ENCODE assay signal across 8 mouse cellular contexts in the genomic region with DNA sequence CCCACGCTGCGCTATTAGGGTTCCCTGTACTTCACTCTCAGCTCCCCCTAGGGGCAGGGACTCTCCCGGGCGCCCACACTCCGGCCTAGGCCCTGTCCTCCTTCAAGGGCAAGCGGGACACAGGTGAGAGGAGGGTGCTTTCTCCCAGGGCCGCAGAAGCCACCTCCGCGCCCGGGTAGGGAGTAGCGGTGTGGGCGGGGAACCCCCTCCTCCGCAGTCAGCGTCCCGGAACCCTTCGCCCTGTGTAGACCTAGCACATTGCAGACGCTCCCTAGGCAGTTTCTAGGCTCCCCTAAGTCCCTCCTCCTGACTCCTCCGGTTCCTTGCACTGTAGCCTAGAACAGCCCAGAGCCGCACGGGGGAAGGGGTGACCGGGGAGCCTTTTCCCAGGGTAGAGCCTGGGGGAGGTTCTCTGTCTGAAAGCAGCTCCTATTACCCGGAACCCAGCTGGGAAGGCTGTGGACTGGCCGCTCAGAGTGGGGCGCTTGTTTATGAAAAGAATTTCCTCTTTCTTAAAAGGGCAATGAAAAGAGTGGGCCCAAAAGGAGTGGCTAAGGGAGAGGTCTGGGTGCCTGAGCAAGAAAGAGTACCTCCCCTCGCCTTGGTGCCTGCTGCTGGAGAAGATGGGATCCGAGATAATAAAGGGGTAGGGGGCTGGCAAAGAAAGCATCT. TPM values are rescaled to one million over a fixed set of nuclear protein-coding genes. Genes with fewer than 3 reads are reported as not detected.
DNase-seq lines count a peak whose midpoint lies in the region; ATAC-seq and TF ChIP-seq lines count a peak whose summit lies in the region.

No protein-coding gene starts in this region.

- peak overlapping the region; percentile 69 for H3K4me3 ChIP-seq in gastrocnemius, adult 2 months
- H3K4me3 ChIP-seq in hindbrain, postnatal 0 days (ENCODE audit: low read length) = peak overlapping the region; percentile 69
- peak overlapping the region; percentile 94 for H3K4me3 ChIP-seq in megakaryocyte, embryonic 14.5 days (replicated peaks)

- no peaks in the 10 kb centered on the region for H3K9me3 ChIP-seq in hindbrain, postnatal 0 days (ENCODE audit: low read length)
- H3K9me3 ChIP-seq in megakaryocyte, embryonic 14.5 days = no peaks in the 10 kb centered on the region

- DNase-seq in ZHBTc4 (ENCODE audit: low read depth, low spot score) = peak; percentile 97
- DNase-seq in gastrocnemius, adult 2 months = peak; percentile 95
- peak; percentile 95 for DNase-seq in hindbrain, postnatal 0 days (ENCODE audit: low spot score)
- DNase-seq in left cerebral cortex, adult 8-10 months (ENCODE audit: low spot score in 2 of 2) = peak; percentile 90 to 98
- DNase-seq in right cerebral cortex, postnatal 10 days (ENCODE audit: low spot score in 2 of 2) = peak; percentile 92
- DNase-seq in urinary bladder, postnatal 25 days (ENCODE audit: low spot score) = peak; percentile 92

- no peaks in the 10 kb centered on the region; the same call in 1 of the 2 replicates for H3K4me1 ChIP-seq in hindbrain, postnatal 0 days (ENCODE audit: insufficient read depth, low read length)
- H3K4me1 ChIP-seq in megakaryocyte, embryonic 14.5 days = peaks cover 77% of the 10 kb centered on the region

- H3K27ac ChIP-seq in gastrocnemius, adult 2 months = peak overlapping the region; percentile 98
- peak overlapping the region; percentile 88 for H3K27ac ChIP-seq in hindbrain, postnatal 0 days

- H3K36me3 ChIP-seq in hindbrain, postnatal 0 days (ENCODE audit: insufficient read depth, low read length) = no peaks in the 10 kb centered on the region
- no peaks in the 10 kb centered on the region for H3K36me3 ChIP-seq in megakaryocyte, embryonic 14.5 days (replicated peaks; ENCODE audit: low read length)

- H3K4me2 ChIP-seq in hindbrain, postnatal 0 days (ENCODE audit: low read depth, low read length) = peak overlapping the region; percentile 76

- under 1% methylated on average over 26 of the region's 26 CpGs for WGBS in hindbrain, postnatal 0 days

- TF ChIP-seq CTCF in gastrocnemius, adult 2 months (IDR thresholded peaks at IDR 0.05) = peak; percentile 77
- TF ChIP-seq CTCF in hindbrain, postnatal 0 days (IDR thresholded peaks at IDR 0.05; ENCODE audit: low read depth) = peak; percentile 64

- no peaks in the 10 kb centered on the region for H3K27me3 ChIP-seq in hindbrain, postnatal 0 days (ENCODE audit: insufficient read depth, low read length)
- peaks cover 11% of the 10 kb centered on the region for H3K27me3 ChIP-seq in megakaryocyte, embryonic 14.5 days (replicated peaks)

- intact Hi-C loops in gastrocnemius, adult 2 months (cut with DNase I) = loop anchor here (5.0 kb wide), 1 partner anchor 180 kb away; no protein-coding TSS in a partner anchor

- H3K9ac ChIP-seq in hindbrain, postnatal 0 days (replicated peaks; ENCODE audit: low read length) = peak overlapping the region; percentile 56

- ATAC-seq in common myeloid progenitor, adult 5-6 weeks (replicated peaks; ENCODE audit: low read depth, poor library complexity, severe bottlenecking) = peak; percentile 64
- ATAC-seq in hindbrain, postnatal 0 days = peak; percentile 90

RNA-seq across cellular contexts. Expression of a gene that starts 4.5 kb away (rescaled TPM):
- 31.6 and 48.0 TPM in 2 replicates for total RNA-seq in common myeloid progenitor, adult 5-6 weeks (2017)
- total RNA-seq in gastrocnemius, adult 2 months (2021) = 100 to 1,000 TPM in 1 of 2 experiments, 10 to 100 TPM in 1; 92.2 to 111 TPM
- 35.7 and 38.4 TPM in 2 replicates for total RNA-seq in hindbrain, postnatal 0 days (2014; rRNA removed)
- 17.9 and 18.2 TPM in 2 replicates for polyA plus RNA-seq in hindbrain, postnatal 0 days (2015; fragmentation: Nextera tagmentation; extraction: Ambion mirVana)
- 10 to 100 TPM; 27.2 to 33.7 (median 29.5) TPM for total RNA-seq in left cerebral cortex, adult 8-10 months (2022)
- polyA plus RNA-seq in megakaryocyte, embryonic 14.5 days (2012; ENCODE audit: insufficient read depth, low replicate concordance) = 33.8 and 117 TPM in 2 replicates

RNA-seq across cellular contexts. Expression of a gene that starts 11.9 kb away (rescaled TPM):
- total RNA-seq in common myeloid progenitor, adult 5-6 weeks (2017) = 1.2 and 2.1 TPM in 2 replicates
- 1 to 10 TPM; 3.8 to 5.6 TPM for total RNA-seq in gastrocnemius, adult 2 months (2021)
- 3.6 and 10.6 TPM in 2 replicates for total RNA-seq in hindbrain, postnatal 0 days (2014; rRNA removed)
- 2.3 and 2.9 TPM in 2 replicates for polyA plus RNA-seq in hindbrain, postnatal 0 days (2015; fragmentation: Nextera tagmentation; extraction: Ambion mirVana)
- 10 to 100 TPM in 2 of 4 experiments, 1 to 10 TPM in 2; 3.8 to 35.1 (median 15.5) TPM for total RNA-seq in left cerebral cortex, adult 8-10 months (2022)
- 6.3 and 57.9 TPM in 2 replicates for polyA plus RNA-seq in megakaryocyte, embryonic 14.5 days (2012; ENCODE audit: insufficient read depth, low replicate concordance)

RNA-seq across cellular contexts. Expression of a gene that starts 22.3 kb away (rescaled TPM):
- total RNA-seq in common myeloid progenitor, adult 5-6 weeks (2017) = 0.05 TPM in 1 of 2 replicates, not detected in the other
- not detected for total RNA-seq in gastrocnemius, adult 2 months (2021)
- total RNA-seq in hindbrain, postnatal 0 days (2014; rRNA removed) = 0.26 TPM in 1 of 2 replicates, not detected in the other
- 0.14 and 0.18 TPM in 2 replicates for polyA plus RNA-seq in hindbrain, postnatal 0 days (2015; fragmentation: Nextera tagmentation; extraction: Ambion mirVana)
- total RNA-seq in left cerebral cortex, adult 8-10 months (2022) = under 1 TPM; 0.57 to 0.74 (median 0.64) TPM
- polyA plus RNA-seq in megakaryocyte, embryonic 14.5 days (2012; ENCODE audit: insufficient read depth, low replicate concordance) = not detected in 2 replicates

RNA-seq across cellular contexts. Expression of a gene that starts 24.9 kb away (rescaled TPM):
- not detected in 2 replicates for total RNA-seq in common myeloid progenitor, adult 5-6 weeks (2017)
- under 1 TPM in 1 of 2 experiments, not detected in 1; 0.13 TPM for total RNA-seq in gastrocnemius, adult 2 months (2021)
- total RNA-seq in hindbrain, postnatal 0 days (2014; rRNA removed) = 0.75 and 1.9 TPM in 2 replicates
- polyA plus RNA-seq in hindbrain, postnatal 0 days (2015; fragmentation: Nextera tagmentation; extraction: Ambion mirVana) = 1.8 and 2.6 TPM in 2 replicates
- total RNA-seq in left cerebral cortex, adult 8-10 months (2022) = 1 to 10 TPM; 1.4 to 2.5 (median 1.8) TPM
- 0.59 TPM in 1 of 2 replicates, not detected in the other for polyA plus RNA-seq in megakaryocyte, embryonic 14.5 days (2012; ENCODE audit: insufficient read depth, low replicate concordance)

Comparison
In these comparisons a context has a peak if more than half of its experiments do, and no peak if none do; other contexts are left out.
1. Peak in every context shown above with its lines: DNase-seq, ATAC-seq, H3K4me3 ChIP-seq and H3K27ac ChIP-seq.